Mouse (Mus musculus) CD4-positive, CD25-positive, alpha-beta regulatory T cell, adult 2 months (primary cell): ENCODE results near the gene Mgat4c.
"Not testable (repeated sequence)": the region's sequence is repeated elsewhere in the genome, so short reads cannot be mapped to it uniquely, and the experiment has no call there.

Experiments
- DNase-seq: peaks from one replicate; pipeline ENCODE4 v3.0.0-alpha.2; 2012; ENCODE audit warnings: low read depth, low spot score

Gene Mgat4c

GRCm38 (mm10) chr10:102127340-102127739, 446.1 kb downstream of the Mgat4c start:
- DNase-seq: no peak

- DNase-seq: no peak
These were observed 473.6 kb downstream of the Mgat4c start for GRCm38 (mm10) chr10:102154865-102155264.

GRCm38 (mm10) chr10:102155853-102156252, 474.6 kb downstream of the Mgat4c start:
- no peak for DNase-seq

GRCm38 (mm10) chr10:102158809-102159208, 477.5 kb downstream of the Mgat4c start:
- DNase-seq: no peak

GRCm38 (mm10) chr10:102184726-102185125, 503.4 kb downstream of the Mgat4c start:
- DNase-seq: no peak

GRCm38 (mm10) chr10:102191646-102192045, 510.4 kb downstream of the Mgat4c start:
- DNase-seq: no peak

GRCm38 (mm10) chr10:102196850-102197249, 515.6 kb downstream of the Mgat4c start:
- DNase-seq: no peak

GRCm38 (mm10) chr10:102238558-102239211, 557.4 kb downstream of the Mgat4c start:
- DNase-seq: no peak

- DNase-seq: no peak
These were observed 562.6 kb downstream of the Mgat4c start for GRCm38 (mm10) chr10:102243897-102244296.

- no peak for DNase-seq
These were observed 563.3 kb downstream of the Mgat4c start for GRCm38 (mm10) chr10:102244601-102245000.

GRCm38 (mm10) chr10:102245269-102245668, 564.0 kb downstream of the Mgat4c start:
- DNase-seq: no peak

- no peak for DNase-seq
These were observed 627.7 kb downstream of the Mgat4c start for GRCm38 (mm10) chr10:102308892-102309479.

- no peak for DNase-seq
These were observed 684.5 kb downstream of the Mgat4c start for GRCm38 (mm10) chr10:102365685-102366381.

- no peak for DNase-seq
These were observed 689.3 kb downstream of the Mgat4c start for GRCm38 (mm10) chr10:102370576-102370975.

GRCm38 (mm10) chr10:102372111-102372510, 690.8 kb downstream of the Mgat4c start:
- no peak for DNase-seq

- DNase-seq: no peak
These were observed 692.8 kb downstream of the Mgat4c start for GRCm38 (mm10) chr10:102374061-102374460.

GRCm38 (mm10) chr10:102377377-102377776, 696.1 kb downstream of the Mgat4c start:
- DNase-seq: no peak

- DNase-seq: no peak
These were observed 707.9 kb downstream of the Mgat4c start for GRCm38 (mm10) chr10:102389223-102389622.

GRCm38 (mm10) chr10:102417654-102418272, 736.5 kb downstream of the Mgat4c start:
- DNase-seq: no peak

- DNase-seq: not testable (repeated sequence)
These were observed 753.8 kb downstream of the Mgat4c start for GRCm38 (mm10) chr10:102435048-102435447.

GRCm38 (mm10) chr10:102435467-102435866, 754.2 kb downstream of the Mgat4c start:
- DNase-seq: not testable (repeated sequence)
